Mouse (Mus musculus) adrenal gland, adult 8-10 months (tissue): Measurements from ENCODE around the gene Ptov1. TPM values are rescaled to one million over a fixed set of nuclear protein-coding genes. Genes with fewer than 3 reads are reported as not detected.

Experiments used
- DNase-seq: peaks from one replicate; pipeline ENCODE4 v3.0.0; 2022
- total RNA-seq, 4 experiments: library from RNA; stranded (reverse); gene quantifications; 2 replicates each; pipeline ENCODE4 v1.2.4; 2022

Ptov1 gene
- total RNA-seq, 4 experiments from 2014 or later = 273 to 304 (median 292) TPM

DNA sequence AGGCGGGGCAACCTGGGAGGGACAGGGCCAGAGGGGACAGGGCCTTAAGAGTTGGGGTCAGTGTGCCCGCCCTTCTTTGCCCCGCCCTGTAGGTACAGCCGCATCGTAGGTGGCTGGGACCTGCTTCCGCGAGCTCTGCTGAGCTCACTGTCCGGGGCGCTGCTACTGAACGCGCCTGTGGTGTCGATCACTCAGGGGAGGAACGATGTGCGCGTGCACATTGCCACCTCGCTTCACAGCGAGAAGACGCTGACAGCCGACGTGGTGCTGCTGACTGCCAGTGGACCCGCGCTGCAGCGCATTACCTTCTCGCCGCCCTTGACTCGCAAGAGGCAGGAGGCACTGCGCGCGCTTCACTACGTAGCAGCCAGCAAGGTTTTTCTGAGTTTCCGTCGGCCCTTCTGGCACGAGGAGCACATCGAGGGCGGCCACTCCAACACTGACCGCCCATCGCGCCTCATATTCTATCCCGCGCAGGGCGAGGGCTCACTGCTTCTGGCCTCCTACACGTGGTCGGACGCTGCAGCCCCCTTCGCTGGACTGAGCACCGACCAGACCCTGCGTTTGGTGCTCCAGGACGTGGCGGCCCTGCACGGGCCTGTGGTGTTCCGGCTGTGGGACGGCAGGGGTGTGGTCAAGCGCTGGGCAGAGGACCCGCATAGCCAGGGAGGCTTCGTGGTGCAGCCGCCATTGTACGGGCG lies 29.9 kb downstream of the Ptov1 start:
- no peak for DNase-seq

DNA sequence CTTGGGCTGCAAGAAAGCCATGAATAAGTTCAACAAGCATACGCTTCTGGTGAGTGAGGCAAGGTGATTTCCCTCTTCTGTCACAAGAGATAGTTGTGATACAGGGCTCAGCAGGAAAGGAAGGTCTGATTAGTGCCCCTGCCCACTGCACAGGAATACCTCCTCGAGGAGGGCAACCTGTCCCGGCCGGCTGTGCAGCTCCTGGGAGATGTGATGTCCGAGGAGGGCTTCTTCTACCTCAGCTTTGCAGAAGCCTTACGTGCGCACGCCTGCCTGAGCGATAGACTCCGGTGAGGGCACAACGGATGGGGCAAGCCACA lies 30.5 kb downstream of the Ptov1 start:
- DNase-seq = no peak

DNA sequence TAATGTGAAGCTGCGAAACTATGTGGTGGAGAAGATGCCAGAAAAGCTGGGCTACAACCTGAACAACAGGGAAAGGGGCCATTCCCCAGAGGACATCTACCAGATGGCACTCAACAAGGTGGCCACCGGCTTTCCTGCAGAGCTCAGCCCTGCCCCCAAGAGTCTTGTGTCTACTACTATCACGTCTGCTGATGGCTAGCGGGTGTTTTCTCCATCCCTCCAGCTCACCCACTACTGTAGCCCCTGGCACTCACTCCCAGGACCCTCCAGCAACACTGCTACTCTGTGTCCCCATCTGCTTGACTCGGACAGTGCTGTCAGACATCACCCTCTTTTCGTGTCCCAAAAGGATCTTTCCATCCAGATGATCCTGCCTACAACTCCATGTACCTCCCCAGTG lies 31.5 kb downstream of the Ptov1 start:
- DNase-seq = no peak

DNA sequence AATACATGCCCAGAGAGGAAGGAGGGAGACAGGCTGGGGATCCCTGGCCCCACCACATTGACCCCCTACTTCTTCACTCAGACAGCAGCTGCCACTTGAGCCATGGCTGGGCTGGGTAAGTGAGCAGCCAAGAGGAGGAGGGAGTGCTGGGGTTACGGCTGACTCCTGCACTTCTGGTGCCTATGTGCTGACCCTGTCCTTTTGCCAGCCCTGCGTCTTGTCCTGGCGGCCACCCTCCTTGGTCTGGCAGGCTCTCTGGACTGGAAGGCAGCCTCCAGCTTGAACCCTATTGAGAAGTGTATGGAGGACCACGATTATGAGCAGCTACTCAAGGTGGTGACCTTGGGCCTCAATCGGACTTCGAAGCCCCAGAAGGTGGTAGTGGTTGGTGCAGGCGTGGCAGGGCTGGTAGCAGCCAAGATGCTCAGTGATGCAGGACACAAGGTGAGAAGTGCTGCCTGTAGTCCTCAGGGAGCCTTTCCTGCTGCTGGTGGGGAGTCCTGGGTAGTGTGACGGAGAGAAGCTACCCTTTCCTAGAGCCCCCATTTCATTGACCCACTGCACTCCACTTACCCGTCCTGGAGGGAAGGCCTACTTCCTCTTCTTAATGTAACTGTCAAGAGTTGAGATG lies 33.0 kb downstream of the Ptov1 start:
- DNase-seq = no peak

DNA sequence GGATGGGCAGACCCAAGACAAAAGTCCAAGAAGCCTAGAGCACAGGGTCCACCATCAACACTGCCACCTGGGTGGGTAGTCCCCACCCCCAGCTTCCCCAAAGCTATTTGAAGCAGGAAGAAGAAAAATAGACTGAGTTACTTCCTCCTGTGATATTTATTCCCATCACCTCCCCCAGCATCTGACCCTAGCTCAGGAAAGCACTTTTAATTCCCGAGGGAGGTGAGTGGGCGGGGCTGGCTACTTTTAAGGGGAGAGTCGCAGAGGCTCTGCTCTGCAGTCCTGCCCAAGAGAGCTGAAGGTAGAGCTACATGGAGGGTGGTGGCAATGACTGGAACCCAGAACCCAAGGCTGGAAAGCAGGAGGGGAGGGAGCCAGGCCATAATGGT lies 33.6 kb downstream of the Ptov1 start:
- no peak for DNase-seq

DNA sequence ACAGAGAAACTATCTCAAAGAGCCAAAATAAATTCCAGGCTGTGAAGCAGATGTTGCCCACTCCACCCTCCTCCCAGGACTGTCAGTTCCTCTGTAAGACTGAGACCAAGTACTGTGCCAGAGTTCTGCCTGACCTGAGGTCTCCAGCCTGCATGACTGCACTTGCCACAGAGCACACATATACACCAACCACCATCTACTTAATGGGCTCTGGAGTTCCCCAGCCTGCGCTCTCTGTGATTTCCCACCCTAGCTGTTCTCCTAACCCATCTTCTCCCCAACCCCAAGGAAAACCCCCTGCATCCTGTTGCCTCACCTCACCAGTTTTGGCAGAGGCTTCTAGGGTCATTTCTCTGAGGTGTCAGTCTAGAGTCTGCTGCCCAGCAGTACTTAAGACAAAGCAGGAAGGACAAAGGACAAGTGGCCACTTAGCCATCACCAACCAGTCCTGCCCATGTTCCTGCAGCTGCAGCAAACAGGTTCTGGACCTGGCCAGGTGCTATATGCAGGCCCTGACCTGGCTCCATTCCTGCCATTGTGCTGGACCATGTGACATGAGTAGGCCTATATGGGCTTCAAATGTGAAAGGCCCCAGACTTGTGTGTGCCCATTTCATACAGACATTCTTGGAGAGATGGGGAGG lies 34.1 kb downstream of the Ptov1 start:
- no peak for DNase-seq

DNA sequence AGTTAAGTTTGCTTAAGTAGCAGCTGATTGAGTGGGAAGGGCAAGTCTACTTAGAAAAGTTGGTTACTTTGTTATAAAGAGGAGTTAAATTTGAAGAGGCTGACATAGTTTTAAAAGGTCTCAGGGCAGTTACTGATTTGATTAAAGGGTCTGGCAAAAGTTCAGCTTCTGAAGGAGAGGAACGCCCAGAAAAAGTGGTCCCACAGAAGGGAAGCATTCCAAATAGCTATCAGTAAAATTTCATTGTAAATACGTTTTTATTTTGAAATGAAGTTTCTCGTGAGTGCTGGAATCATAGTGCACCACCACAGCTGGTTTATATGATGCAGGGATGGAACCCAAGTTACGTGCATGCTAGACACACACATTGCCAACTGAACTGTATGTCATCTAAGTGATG lies 36.8 kb downstream of the Ptov1 start:
- DNase-seq = no peak

DNA sequence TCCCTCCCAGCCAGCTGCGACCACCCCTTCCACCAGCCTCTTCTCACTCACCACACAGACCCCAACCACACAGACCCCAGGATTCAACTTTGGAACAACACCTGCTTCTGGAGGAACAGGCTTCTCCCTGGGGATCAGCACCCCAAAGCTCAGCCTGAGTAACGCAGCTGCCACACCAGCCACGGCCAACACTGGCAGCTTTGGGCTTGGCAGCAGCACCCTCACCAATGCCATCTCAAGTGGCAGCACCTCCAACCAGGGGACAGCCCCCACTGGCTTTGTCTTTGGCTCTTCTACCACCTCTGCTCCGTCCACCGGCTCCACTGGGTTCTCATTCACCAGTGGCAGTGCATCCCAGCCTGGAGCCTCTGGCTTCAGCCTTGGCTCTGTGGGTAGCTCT lies 40.9 kb downstream of the Ptov1 start:
- no peak for DNase-seq

DNA sequence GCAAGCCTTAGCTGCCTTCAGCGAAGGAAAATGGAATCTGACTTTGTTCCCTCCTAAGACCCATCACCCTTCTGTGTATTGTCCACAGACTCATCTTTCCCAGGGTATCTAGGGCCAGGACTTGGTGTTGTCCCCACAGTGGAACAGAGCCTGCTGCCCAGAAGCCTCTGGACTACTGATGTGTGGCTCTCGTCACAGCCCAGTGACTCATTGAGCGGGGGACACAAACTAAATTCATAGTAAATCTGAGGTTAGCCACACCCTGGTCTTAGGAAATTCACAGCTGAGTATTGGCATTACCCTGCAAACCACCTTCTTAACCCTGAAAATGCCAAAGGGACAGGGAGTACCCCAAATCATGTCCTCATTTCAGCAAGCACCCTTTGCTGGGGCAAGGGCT lies 42.8 kb downstream of the Ptov1 start:
- no peak for DNase-seq

DNA sequence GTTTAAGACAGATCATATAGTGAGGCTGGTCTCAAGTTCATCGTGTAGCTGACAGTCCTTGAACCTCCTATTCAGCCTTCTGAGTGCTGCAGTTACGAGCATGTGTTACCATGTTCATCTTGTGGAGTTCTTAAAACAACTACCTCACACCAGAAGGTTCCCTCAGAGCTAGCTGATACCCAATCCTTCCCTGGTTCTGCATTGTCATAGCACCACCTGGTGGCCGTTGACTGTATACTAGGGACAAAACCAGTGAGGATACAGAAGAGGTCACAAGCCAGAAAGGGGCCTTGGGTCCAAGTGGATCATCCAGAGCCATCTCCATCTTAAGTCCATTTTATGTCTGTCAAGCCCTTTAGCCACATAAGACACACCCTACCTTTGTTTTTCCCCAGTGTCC lies 44.7 kb downstream of the Ptov1 start:
- DNase-seq = peak; percentile 59

DNA sequence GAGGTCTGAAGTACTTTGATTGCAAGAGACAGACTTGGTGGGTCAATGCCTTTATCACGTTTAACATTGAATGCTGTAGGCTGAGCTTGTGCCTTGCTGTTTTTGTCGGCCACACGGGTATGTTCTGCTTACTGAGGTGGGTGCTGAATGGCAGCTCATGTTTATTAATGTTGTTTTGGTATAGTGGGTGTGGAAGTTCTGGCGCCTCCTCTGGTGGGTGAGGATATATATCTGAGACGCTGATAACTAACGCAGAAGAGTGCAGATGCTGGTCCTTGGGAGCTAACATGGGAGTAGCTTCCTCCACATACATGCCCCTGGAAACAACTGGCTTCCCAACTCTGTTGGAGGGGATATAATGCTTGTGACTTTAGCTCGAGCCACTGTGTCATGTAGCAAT lies 46.2 kb downstream of the Ptov1 start:
- DNase-seq = no peak

DNA sequence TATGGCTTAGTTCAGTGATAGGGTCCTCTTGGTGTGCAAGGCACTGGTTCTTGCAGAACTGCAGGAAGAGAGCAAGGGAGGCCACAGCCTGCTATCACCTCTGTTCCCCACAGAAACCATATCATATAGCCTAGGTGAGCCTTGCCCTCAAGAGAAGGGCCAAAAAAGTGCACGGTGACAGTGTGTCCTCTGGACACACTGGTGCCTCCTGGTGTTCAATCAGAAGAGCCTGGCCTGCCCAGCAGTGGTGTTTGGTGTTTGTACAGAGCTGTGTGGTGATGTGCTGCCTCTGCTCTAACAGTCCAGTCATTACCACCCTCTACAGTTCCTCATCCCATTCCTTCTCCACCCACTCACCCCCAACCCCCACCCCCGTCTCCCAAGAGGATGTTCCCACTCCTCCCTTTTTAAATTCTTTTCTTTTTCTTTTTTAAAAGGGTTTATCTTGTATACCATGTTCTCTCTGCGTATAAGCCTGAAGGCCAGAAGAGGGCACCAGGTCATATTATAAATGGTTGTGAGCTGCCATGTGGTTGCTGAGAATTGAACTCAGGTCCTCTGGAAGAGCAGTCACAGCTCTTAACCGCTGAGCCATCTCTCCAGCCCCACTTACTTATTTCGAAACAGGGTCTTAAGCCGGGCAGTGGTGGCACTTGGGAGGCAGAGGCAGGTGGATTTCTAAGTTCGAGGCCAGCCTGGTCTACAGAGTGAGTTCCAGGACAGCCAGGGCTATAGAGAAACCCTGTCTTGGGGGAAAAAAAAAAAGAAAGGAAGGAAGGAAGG lies 47.7 kb downstream of the Ptov1 start:
- DNase-seq = no peak

DNA sequence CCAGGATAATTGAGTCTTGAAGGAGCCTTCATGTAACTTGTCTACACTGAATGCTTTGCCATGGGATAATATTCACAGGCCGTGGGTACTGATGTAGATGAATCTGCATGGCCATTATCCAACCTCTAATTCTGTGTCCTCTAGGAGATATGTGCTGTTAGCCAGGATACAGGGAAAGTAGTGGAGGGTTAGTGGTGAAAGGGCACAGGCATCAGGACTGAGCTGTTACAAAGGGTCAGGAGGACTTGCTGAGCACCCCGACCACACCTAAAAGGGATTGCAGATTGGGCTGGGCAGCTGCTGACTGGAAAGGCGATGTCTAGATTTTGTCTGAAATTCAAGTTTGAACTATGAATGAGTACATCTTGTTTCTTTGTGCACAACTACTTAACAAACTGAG lies 49.1 kb downstream of the Ptov1 start:
- no peak for DNase-seq

DNA sequence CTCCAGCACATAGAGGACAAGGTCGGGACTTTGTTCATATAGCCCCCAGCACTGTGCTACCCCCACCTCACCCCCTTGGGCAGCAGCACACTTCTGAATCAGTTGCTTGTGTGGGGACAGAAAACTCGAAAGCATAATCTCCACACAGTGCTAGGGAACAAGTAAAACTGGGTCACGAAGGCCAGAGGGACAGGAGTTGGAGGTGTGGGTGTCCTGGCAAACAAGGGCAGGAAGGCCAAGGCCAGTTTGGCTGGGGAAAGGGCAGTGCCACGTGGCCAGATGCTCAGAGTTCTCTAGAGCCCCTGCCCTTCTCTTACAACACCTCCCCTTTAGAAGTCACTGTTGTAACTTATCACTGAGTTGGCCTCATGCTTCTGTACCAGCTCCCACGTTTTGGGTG lies 49.7 kb downstream of the Ptov1 start:
- no peak for DNase-seq

DNA sequence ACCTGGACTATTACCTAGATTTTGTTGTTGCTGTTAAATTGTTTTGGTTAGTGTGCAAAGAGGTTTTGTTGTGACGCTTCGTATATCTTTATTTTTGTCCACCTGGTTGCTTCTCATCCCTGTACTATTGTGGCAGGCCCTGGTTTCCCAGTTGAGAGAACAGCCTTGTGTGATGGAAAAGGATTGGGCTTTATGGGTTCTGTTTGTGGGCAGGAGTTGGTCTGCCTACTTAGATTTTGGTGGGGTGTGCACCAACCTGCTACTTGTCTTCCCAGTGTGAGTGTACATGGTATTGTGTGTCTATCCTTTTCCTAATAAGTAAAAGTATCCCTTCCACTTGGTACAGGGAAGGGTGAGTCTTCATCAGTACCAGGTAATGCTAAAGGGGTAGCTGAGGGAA lies 50.2 kb downstream of the Ptov1 start:
- no peak for DNase-seq

DNA sequence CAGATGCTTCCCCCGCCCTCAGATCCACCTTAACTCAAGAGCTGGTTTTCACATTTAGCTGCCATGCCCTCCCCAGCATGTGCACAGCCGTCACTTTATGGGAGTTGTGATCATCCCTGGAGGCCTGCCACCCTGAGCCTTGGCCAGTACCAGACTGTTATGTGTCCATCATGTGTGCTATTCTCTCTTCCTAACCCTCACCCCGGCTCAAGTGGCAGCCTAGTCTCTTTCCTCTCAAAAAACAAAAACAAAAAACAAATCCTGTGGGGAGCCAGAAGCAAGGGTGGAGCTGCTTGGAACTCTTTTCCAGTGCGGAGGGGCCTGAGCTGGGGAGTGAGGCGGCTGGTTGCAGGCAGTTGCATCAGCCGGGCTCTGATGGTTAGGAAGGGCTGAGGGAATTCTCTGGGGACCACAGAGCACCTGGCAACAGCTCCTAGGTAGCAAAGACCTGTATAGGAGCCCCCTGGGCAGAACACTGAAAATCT lies 50.8 kb downstream of the Ptov1 start:
- DNase-seq = no peak

DNA sequence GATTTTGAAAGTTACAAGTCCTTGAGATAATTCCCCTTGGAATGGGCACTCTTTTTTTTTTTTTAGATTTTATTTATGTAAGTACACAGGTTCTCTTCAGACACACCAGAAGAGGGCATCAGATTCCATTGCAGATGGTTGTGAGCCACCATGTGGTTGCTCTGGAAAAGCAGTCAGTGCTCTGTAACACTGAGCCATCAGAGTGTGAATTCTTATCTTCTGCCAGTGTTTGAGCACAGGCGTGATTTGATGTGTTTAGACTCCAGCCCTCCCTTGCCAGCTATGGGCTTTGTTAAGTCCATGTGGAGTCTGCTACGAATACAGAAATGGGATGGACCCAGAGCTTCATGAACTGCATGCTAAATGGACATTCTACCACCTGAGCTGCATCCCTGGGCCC lies 51.4 kb downstream of the Ptov1 start:
- no peak for DNase-seq

DNA sequence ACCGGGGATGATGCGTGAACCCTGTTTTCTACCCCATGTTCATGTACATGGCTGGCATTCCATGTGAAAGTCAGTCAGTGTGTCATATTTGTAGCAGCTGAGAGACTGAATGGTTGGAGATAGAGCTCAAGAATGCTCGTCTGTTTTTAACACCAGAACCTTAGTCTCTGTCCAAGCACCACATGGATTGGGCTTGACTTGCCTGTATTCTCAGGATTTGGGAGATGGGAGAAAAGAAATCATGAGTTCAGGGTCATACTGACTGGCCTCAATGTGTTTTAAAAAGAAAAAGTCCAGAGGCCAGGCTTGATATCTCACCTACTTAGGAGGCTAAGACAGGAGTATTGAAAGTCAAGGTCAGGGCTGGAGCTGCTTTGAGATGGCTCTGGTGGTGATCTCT lies 52.1 kb downstream of the Ptov1 start:
- no peak for DNase-seq

DNA sequence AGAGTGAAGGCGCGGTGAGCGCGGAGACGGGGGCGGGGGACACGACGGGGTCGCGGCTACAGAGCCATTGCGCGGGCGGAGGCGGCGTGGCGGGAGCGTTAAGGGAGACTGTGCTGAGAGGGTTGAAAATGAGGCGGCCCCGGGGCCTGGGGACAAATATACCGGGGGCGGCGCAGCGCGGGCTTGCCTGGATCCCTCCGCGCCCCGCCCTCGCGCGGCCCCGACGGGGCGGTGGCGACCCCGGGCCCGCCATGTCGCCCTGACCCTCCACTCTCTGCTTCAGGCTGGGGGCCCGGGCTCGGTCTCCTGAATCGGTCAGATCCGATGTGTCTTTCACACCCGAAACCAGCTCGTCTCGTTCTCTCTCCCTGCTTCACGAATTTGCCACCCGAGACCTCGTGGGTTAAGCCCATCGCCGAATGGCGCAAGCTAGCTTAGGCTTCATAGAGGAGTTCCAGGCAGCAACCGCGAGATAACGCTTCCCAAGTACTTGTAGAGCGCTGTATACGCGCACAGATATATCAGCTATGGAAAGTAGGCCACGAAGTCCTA lies 53.0 kb downstream of the Ptov1 start, which contains the start of gene Atf5:
Gene Atf5, minus strand, starts transcription at position 189 of the 552 bp plus-strand sequence.
- no peak for DNase-seq

DNA sequence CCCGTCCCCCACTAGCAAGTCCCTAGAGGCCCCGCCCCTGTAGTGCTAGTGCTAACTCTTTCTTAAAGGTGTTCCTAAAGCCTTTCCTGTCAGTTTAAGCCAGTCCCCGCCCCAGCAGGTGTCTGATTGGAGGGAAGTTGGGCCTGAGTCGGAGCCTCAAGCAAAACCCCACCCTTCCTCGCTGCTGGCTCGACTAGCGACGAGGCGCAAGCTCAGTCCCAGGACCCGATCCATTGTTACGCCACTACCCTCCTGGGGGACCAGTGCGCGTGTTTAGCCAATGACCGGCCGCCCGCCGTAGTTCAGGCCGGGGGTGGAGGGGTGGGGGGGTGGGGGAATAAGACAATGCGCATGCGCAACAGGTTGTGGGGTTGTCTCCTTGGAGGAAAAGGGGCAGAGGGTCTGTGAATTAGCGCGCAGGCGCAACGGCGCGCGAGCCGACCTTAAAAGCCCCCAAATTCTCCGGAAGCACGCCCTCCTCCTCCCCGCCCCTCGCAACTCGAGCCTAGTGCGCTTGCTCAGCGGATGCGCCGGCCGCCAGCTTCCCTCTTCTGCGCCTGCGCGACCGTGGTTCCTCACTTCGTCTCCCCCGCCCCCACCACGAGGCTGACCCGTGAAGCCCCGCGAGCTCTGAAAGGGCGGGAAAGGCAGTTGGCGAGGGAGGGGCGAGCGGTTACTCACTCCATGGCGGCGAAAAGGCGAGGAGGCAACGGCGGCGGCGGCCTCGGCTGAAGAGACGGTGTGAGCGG lies 53.7 kb downstream of the Ptov1 start, which contains the start of the genes Nup62 and Il4i1:
Gene Nup62, plus strand, starts transcription at position 368 of the 749 bp plus-strand sequence.
Gene Il4i1, plus strand, starts transcription at position 667 of the 749 bp plus-strand sequence.
- DNase-seq = peak; percentile 98

DNA sequence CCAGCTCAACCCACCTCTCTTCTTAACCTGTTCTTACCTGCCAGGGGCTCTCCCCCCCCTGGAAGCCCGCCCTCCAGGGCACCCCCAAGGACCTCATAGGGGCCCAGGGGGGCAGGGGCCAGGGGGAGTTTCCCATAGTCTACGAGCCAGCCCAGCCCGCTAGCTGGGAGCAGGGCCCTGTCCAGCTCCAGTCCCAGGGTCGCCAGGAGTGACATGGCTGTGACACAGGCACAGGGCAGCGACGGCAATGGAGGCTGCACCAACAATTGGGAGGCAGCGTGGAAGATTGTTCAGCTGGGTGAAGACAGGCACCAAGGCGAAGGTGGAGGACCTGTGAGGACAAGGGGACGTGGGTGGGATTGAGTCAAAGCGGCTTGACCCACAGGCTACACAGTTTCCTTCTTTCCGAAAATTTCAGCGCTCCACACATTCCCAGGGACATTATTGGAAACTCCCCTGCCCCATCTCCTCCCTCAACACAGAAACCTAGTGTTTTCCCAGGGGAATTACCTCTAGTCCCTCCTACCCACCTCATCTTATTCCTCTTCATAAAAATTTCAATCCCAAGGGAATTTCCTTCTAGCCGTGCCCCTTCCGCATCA lies 54.5 kb downstream of the Ptov1 start:
- no peak for DNase-seq

DNA sequence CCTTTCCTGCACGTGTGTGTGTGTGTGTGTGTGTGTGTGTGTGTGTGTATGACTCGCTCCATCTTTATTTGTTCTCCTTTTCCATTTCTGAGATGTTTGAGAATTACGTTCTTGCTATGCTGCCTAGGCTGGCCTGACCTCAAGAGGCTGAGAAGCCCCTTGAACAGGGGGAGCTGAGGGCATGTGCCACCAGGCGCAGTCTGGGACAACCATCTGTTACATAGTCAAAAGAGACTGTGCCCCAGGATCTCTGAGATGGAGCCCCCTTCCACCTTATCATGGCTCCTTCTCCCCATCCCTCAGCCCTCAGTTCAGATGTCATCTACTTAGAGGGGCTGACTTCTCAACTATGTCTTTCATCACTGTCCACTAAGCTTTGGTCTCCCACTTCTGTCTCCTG lies 55.2 kb downstream of the Ptov1 start:
- no peak for DNase-seq
